Mouse (Mus musculus) erythroid progenitor cell, adult 5-6 weeks (primary cell): ENCODE data around the gene Slc25a11. TPM values are rescaled to one million over a fixed set of nuclear protein-coding genes. Genes with fewer than 3 reads are reported as not detected.

Experiments
- ATAC-seq: replicated peaks from 2 replicates; pipeline ENCODE4 v1.8.0; 2016; ENCODE audit warnings: moderate number of reproducible peaks, mild to moderate bottlenecking, moderate TSS enrichment, inconsistent platforms; ENCODE audit not compliant: poor library complexity, low FRiP score, severe bottlenecking
- total RNA-seq, 2 experiments: library from RNA; stranded (forward) in 1 of 2; stranded (reverse) in 1 of 2; fragments of 150-400 nt in 1 of 2; fragments of 186-747, 209-891 nt in 1 of 2; gene quantifications; 2 replicates each; pipeline versions ENCODE4 v1.2.3 to v1.2.4; 2015 to 2017; ENCODE audit warnings: low replicate concordance in 2 of 2

The Slc25a11 gene
- total RNA-seq (2015; ENCODE audit: low replicate concordance) (24.9 and 26.0 TPM in 2 replicates), total RNA-seq (2017; ENCODE audit: low replicate concordance) (21.9 and 23.6 TPM in 2 replicates)

GRCm38 (mm10) chr11:70646691-70647650 lies at the start of gene Slc25a11, which contains the start of gene Rnf167:
TSS of gene Slc25a11 (minus strand) at chr11:70647479.
TSS of gene Rnf167 (plus strand) at chr11:70647235.
- ATAC-seq, result peak; percentile 79

GRCm38 (mm10) chr11:70693504-70693903 lies 46.2 kb upstream of the Slc25a11 start:
- ATAC-seq, result no peak

- ATAC-seq, result no peak
Measured at GRCm38 (mm10) chr11:70689578-70689977, 42.3 kb upstream of the Slc25a11 start.

- ATAC-seq, result no peak
Measured at GRCm38 (mm10) chr11:70688372-70688771, 41.1 kb upstream of the Slc25a11 start.

GRCm38 (mm10) chr11:70687601-70688199 lies 40.4 kb upstream of the Slc25a11 start, which contains the start of gene Camta2:
TSS of gene Camta2 (minus strand) at chr11:70688105.
- ATAC-seq, result peak; percentile 63

GRCm38 (mm10) chr11:70686901-70687566 lies 39.8 kb upstream of the Slc25a11 start:
- ATAC-seq, result 0 out of 2 replicates have a peak, but pooled peaks have one; percentile 47

GRCm38 (mm10) chr11:70683640-70684039 lies 36.4 kb upstream of the Slc25a11 start:
- ATAC-seq, result no peak

- ATAC-seq, result no peak
Measured at GRCm38 (mm10) chr11:70681897-70682581, 34.8 kb upstream of the Slc25a11 start.

- ATAC-seq, result no peak
Measured at GRCm38 (mm10) chr11:70681170-70681569, 33.9 kb upstream of the Slc25a11 start.

GRCm38 (mm10) chr11:70679894-70680293 lies 32.6 kb upstream of the Slc25a11 start:
- no peak for ATAC-seq

- no peak for ATAC-seq
Measured at GRCm38 (mm10) chr11:70679361-70679760, 32.1 kb upstream of the Slc25a11 start.

GRCm38 (mm10) chr11:70678576-70678975 lies 31.3 kb upstream of the Slc25a11 start:
- no peak for ATAC-seq

GRCm38 (mm10) chr11:70678092-70678491 lies 30.8 kb upstream of the Slc25a11 start:
- ATAC-seq, result no peak

GRCm38 (mm10) chr11:70674501-70674900 lies 27.2 kb upstream of the Slc25a11 start:
- no peak for ATAC-seq

GRCm38 (mm10) chr11:70674014-70674413 lies 26.7 kb upstream of the Slc25a11 start:
- ATAC-seq, result no peak

GRCm38 (mm10) chr11:70671333-70672047 lies 24.2 kb upstream of the Slc25a11 start:
- no peak for ATAC-seq

- ATAC-seq, result no peak
Measured at GRCm38 (mm10) chr11:70670483-70670882, 23.2 kb upstream of the Slc25a11 start.

GRCm38 (mm10) chr11:70669582-70670345 lies 22.5 kb upstream of the Slc25a11 start:
- ATAC-seq, result peak; percentile 7
